ENCODE assay signal across 35 mouse cellular contexts in genomic region chr6:18894142-18894541, GRCm38 (mm10). TPM values are rescaled to one million over a fixed set of nuclear protein-coding genes. Genes with fewer than 3 reads are reported as not detected.
"Had no signal": no experiment of that assay in that cellular context is flagged by ENCODE, and none has a peak within 500 bp of the region (broad histone marks: within the 10 kb centered on the region; RNA-seq: fewer than 3 reads in every experiment).

No protein-coding gene starts in this region.

- ATAC-seq: hindbrain, embryonic 16.5 days; inflammation-experienced regulatory T-cells, adult 6 months; intestine, embryonic 15.5 days; intestine, postnatal 0 days had no signal

- DNase-seq: gastrocnemius, adult 2 months; gastrocnemius, postnatal 10 days; gastrocnemius, postnatal 25 days; heart, adult 18-20 months; heart, postnatal 10 days; heart, postnatal 4 days; kidney, adult 2 months; kidney, adult 9 months; kidney, postnatal 10 days; kidney, postnatal 25 days; kidney, postnatal 4 days; layer of hippocampus, adult 9-11 months; liver had no signal

- H3K9me3 ChIP-seq: heart, embryonic 10.5 days; hindbrain, embryonic 10.5 days; hindbrain, embryonic 12.5 days; intestine, embryonic 15.5 days; kidney, embryonic 15.5 days; limb, embryonic 10.5 days; limb, embryonic 12.5 days had no signal

- H3K9ac ChIP-seq: heart, embryonic 12.5 days; hindbrain, embryonic 12.5 days; hindbrain, embryonic 14.5 days; intestine, embryonic 15.5 days; kidney, embryonic 15.5 days; limb, embryonic 12.5 days had no signal

- H3K4me2 ChIP-seq: heart, embryonic 12.5 days; hindbrain, embryonic 12.5 days; hindbrain, embryonic 14.5 days; intestine, embryonic 15.5 days; kidney, embryonic 15.5 days; limb, embryonic 12.5 days; liver, embryonic 11.5 days had no signal

- H3K4me1 ChIP-seq: heart, embryonic 10.5 days; heart, embryonic 12.5 days; hindbrain, embryonic 10.5 days; hindbrain, embryonic 12.5 days; intestine, embryonic 15.5 days; kidney, embryonic 15.5 days; limb, embryonic 10.5 days; limb, embryonic 12.5 days had no signal

- H3K36me3 ChIP-seq: heart, embryonic 10.5 days; heart, embryonic 12.5 days; hindbrain, embryonic 10.5 days; hindbrain, embryonic 12.5 days; intestine, embryonic 15.5 days; kidney, embryonic 15.5 days; limb, embryonic 10.5 days; limb, embryonic 12.5 days had no signal

- H3K27me3 ChIP-seq: heart, embryonic 12.5 days; hindbrain, embryonic 12.5 days; intestine, embryonic 15.5 days; kidney, embryonic 15.5 days; limb, embryonic 12.5 days had no signal

- H3K4me3 ChIP-seq: gastrocnemius, adult 2 months; heart, embryonic 10.5 days; heart, embryonic 12.5 days; hindbrain, embryonic 10.5 days; hindbrain, embryonic 12.5 days; intestine, embryonic 15.5 days; kidney, embryonic 15.5 days; limb, embryonic 10.5 days; limb, embryonic 12.5 days had no signal

- H3K27ac ChIP-seq: gastrocnemius, adult 2 months; heart, embryonic 10.5 days; hindbrain, embryonic 10.5 days; hindbrain, embryonic 12.5 days; hindbrain, embryonic 14.5 days; intestine, embryonic 15.5 days; kidney, embryonic 15.5 days; limb, embryonic 10.5 days; limb, embryonic 12.5 days had no signal

RNA-seq across cellular contexts. Expression of gene Ankrd7, which starts 28.0 kb away (rescaled TPM):
- total RNA-seq: gastrocnemius, adult 2 months; gastrocnemius, postnatal 10 days; gastrocnemius, postnatal 25 days; gastrocnemius, postnatal 4 days; granulocyte monocyte progenitor cell, adult 5-6 weeks; heart, adult 18-20 months; heart, adult 8-10 months; heart, postnatal 10 days; heart, postnatal 25 days; heart, postnatal 4 days; layer of hippocampus, adult 8-10 months; layer of hippocampus, postnatal 14 days; left cerebral cortex, adult 8-10 months; left cerebral cortex, postnatal 36 days had no signal
- polyA plus RNA-seq: heart, embryonic 12.5 days; heart, embryonic 16.5 days; hindbrain, embryonic 14.5 days; hindbrain, embryonic 16.5 days; intestine, postnatal 0 days; kidney, adult 2 months had no signal
